Mouse (Mus musculus) heart, postnatal 0 days (tissue): Measurements from ENCODE around the gene Adh4.

Source experiments
- CTCF ChIP-seq: IDR thresholded peaks from 2 replicates; pipeline ENCODE4 v1.5.1; 2016; ENCODE audit warnings: antibody characterized with exemption, control low read depth, low read depth
- EP300 ChIP-seq: IDR thresholded peaks from 2 replicates; pipeline ENCODE4 v1.6.1; 2016; ENCODE audit warnings: antibody characterized with exemption, low read depth

DNA sequence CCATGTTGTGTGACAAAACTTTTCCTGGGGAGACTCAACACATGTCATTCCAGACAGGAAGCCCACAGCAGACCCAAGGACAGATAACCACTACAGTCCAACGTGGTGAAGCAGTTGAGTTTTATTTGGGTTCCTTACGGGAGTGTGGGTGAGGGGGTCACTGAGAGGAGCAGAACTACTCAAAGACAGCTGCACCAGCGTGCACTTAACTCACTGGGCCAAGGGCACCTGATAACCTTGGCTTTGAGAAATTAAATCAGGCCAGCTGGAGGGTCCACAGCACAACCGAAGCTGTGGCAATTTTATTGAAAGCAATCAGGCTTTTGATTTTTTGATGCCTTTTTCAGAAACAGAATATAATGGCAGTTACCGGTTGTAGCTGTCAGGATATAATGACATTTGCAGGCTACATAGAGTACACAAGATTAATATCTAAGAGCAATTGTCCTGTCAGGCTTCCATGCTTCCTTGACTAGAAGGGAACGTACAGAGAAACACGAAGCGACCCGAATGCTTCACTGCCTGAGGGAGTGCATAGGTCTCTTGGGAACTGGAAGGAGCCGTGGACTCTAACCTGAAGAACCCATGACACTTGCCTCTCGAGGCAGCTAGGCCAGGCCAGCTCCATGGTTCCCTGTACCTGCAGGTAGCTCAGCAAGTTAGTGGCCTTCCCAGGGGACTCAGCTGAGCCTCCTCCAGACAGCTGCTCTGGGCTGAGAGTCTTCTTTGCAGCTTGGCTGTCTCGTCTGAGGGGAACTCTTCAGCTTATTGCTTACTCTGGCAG, 33.0 kb downstream of the Adh4 start:
- TF ChIP-seq CTCF: no peak
- no peak for TF ChIP-seq EP300
